Mouse (Mus musculus) embryonic facial prominence, embryonic 11.5 days (tissue): Measurements from ENCODE around the gene Fgfr1op2. TPM values are rescaled to one million over a fixed set of nuclear protein-coding genes. Genes with fewer than 3 reads are reported as not detected.
A peak's percentile ranks its signal among the peaks of the same experiment; 100 is the strongest.

Experiments
- ATAC-seq: fragments of 200-750 bp; cut with Nextera tagmentation; replicated peaks from 2 replicates; pipeline ENCODE4 v1.8.0; 2017; ENCODE audit warnings: low read depth; ENCODE audit not compliant: insufficient number of reproducible peaks, low FRiP score, low TSS enrichment
- DNase-seq: peaks from one replicate; pipeline ENCODE4 v3.0.0-alpha.2; 2015; ENCODE audit warnings: low spot score
- H3K27ac ChIP-seq: fragments of 300-500 bp; sonication (generic); replicated peaks from 2 replicates; pipeline ENCODE4 v1.5.1; 2014; ENCODE audit warnings: mild to moderate bottlenecking, low read depth, low read length, control low read depth
- H3K27me3 ChIP-seq: fragments of 300-500 bp; sonication (generic); 2 replicates; pipeline ENCODE4 v1.6.1; 2014; ENCODE audit warnings: mild to moderate bottlenecking, low read length, moderate library complexity, mixed read lengths; ENCODE audit not compliant: control insufficient read depth, insufficient read depth
- H3K36me3 ChIP-seq: fragments of 300-500 bp; sonication (generic); replicated peaks from 2 replicates; pipeline ENCODE4 v1.6.1; 2014; ENCODE audit warnings: low read depth, mild to moderate bottlenecking, low read length, moderate library complexity, mixed read lengths; ENCODE audit not compliant: control insufficient read depth, insufficient read depth
- H3K4me1 ChIP-seq: fragments of 300-500 bp; sonication (generic); 2 replicates; pipeline ENCODE4 v1.6.1; 2014; ENCODE audit warnings: low read length, mixed read lengths; ENCODE audit not compliant: control insufficient read depth, insufficient read depth
- H3K4me2 ChIP-seq: fragments of 300-500 bp; sonication (generic); 2 replicates; pipeline ENCODE4 v1.6.1; 2014; ENCODE audit warnings: low read depth, mild to moderate bottlenecking, control low read depth, low read length, moderate library complexity
- H3K4me3 ChIP-seq: fragments of 300-500 bp; sonication (generic); 2 replicates; pipeline ENCODE4 v1.5.1; 2014; ENCODE audit warnings: low read depth, low read length, control low read depth
- H3K9ac ChIP-seq: fragments of 300-500 bp; sonication (generic); replicated peaks from 2 replicates; pipeline ENCODE4 v1.6.1; 2014; ENCODE audit warnings: mild to moderate bottlenecking, control low read depth, low read length
- H3K9me3 ChIP-seq: fragments of 300-500 bp; sonication (generic); replicated peaks from 2 replicates; pipeline ENCODE4 v1.6.1; 2016; ENCODE audit warnings: mild to moderate bottlenecking, low read length, inconsistent platforms, mixed read lengths; ENCODE audit not compliant: control insufficient read depth
- WGBS: fragments of 180-500 bp; shearing (Covaris S2); extraction: QIAGEN DNeasy Blood & Tissue Kit; methylation state at CpG from one replicate; pipeline ENCODE4 v1.1.7; 2014; 5-methylcytosine and 5-hydroxymethylcytosine counted together
- polyA plus RNA-seq: library from polyadenylated mRNA; unstranded; fragments of >200 nt; fragmentation: Nextera tagmentation; extraction: Ambion mirVana; gene quantifications from 2 replicates; pipeline ENCODE4 v1.2.1, GENCODE M21; 2014

The Fgfr1op2 gene
- polyA plus RNA-seq, 1 experiment from 2014 or later: 95.7 TPM

GRCm38 (mm10) chr6:146643184-146643570 lies 66.2 kb downstream of the Fgfr1op2 start:
- ATAC-seq (no peak), DNase-seq (peak; percentile 9)
- no peaks in the 10 kb centered on the region for H3K9me3 ChIP-seq
- no peaks in the 10 kb centered on the region for H3K36me3 ChIP-seq
- peak overlapping the region; percentile 81 for H3K9ac ChIP-seq
- no peak overlapping the region for H3K27ac ChIP-seq
- 42% methylated on average over 11 of the region's 11 CpGs for WGBS
- no peaks in the 10 kb centered on the region for H3K27me3 ChIP-seq
- H3K4me1 ChIP-seq: no peaks in the 10 kb centered on the region
- H3K4me2 ChIP-seq: peak overlapping the region; percentile 70
- peak overlapping the region; percentile 71 for H3K4me3 ChIP-seq

Other genes with a start within 250 kb of the Fgfr1op2 start
- gene Itpr2, start 75.0 kb upstream of the Fgfr1op2 start, polyA plus RNA-seq: 3.3 and 3.9 TPM in 2 replicates
- 87.8 and 96.1 TPM in 2 replicates for gene Ints13, start 632 bp downstream of the Fgfr1op2 start, polyA plus RNA-seq
- gene Med21, start 65.3 kb downstream of the Fgfr1op2 start, polyA plus RNA-seq: 126 and 128 TPM in 2 replicates
- 31.4 and 31.8 TPM in 2 replicates for gene Tm7sf3, start 65.6 kb downstream of the Fgfr1op2 start, polyA plus RNA-seq
- gene Stk38l, start 147.8 kb downstream of the Fgfr1op2 start, polyA plus RNA-seq: 21.4 and 24.8 TPM in 2 replicates
- 2.5 and 2.7 TPM in 2 replicates for gene Arntl2, start 218.9 kb downstream of the Fgfr1op2 start, polyA plus RNA-seq